Mouse (Mus musculus) liver (tissue): Measurements from ENCODE around the gene Mgl2.
A peak's percentile ranks its signal among the peaks of the same experiment; 100 is the strongest.

Experiments used
- DNase-seq: peaks from one replicate; pipeline ENCODE4 v3.0.0-alpha.2; 2020; ENCODE audit warnings: mixed read lengths

Mgl2 gene

DNA sequence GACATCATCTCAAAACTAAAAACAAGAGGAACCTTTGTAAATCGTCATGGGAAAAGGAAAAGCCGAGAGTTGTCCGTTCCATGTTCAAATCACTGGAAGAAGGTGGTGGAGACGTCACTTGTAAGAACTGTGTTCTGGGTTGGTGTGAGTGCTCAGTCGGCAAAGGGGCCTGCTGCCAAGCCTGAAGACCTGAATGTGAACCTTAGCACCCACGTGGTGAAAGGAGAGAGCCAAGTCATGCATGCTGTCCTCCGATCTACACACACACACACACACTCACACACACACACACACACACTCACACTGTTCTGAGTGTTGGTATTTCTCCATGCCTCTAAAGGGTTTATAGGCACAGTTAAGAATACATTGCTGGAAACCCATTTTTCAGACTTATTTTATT, 41.1 kb downstream of the Mgl2 start:
- DNase-seq, result no peak

DNA sequence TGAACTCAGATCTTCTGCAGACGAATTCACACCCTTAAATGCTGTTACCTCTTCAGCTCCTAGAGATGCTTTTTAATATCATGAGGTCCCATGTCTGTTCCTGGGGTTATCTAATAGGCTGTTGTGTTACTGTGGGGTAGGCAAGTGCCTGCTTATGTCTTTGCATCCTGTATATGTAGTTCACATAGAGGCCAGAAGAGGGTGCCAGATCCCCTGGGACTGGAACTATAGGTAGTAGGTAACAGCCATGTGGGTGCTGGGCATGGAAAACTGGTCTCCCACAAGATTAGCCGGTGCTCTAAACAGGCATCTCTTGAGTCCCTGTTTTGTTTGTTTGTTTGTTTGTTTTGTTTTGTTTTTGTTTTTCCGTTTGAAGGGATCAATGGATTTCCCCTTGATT, 41.7 kb downstream of the Mgl2 start:
- peak; percentile 35 for DNase-seq

DNA sequence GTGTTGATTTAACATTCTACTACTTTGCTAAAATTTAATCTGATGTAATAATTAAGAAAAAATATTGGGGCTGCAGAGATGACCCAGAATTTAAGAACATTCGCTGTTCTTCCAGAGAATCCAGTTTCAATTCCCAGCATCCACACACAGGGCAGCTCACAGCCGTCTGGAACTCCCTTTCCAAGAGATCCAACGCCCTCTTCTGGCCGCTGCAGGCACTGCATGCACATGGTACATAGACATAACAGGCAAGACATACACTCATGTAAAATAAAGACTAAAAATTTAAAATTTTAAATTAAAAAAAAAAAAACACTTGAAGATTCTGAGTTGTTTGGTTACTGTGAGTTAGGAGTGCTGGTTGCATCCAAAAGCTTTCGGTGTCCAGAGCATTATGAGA, 42.2 kb downstream of the Mgl2 start:
- peak; percentile 48 for DNase-seq

DNA sequence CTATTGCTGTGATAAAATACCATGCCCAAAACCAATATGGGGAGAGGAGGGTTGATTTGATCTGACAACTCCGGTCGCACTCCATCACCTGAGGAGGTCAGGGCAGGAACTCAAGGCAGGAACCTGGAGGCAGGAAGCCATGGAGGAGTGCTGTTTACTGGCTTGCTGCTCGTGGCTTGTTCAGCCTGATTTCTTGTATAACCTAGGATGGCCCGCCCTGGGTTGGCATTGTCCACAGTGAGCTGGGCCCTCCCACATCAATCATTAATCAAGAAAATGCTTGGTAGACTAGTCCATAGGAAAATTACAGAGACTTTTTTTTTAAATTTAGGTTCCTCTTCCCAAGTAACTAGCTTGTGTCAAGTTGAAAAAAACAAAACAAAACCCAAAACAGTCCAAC, 44.4 kb downstream of the Mgl2 start:
- DNase-seq, result no peak

DNA sequence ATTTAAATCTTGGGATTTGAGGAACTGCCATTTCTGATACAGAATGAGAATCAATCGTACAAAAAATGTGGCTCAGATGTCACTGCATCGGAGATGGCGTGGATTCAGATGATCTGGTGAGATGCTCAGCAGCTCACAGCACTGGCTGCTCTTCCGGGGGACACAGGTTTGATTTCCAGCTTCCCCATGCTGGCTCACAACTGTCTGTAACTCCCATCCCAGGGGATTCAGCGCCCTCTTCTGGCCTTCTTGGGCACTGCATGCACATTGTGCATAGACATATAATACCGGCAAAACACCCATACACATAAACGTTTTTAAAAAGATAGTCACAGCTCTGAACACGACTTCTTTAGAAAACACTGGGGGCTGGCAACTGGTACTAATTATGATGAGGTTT, 47.5 kb downstream of the Mgl2 start:
- DNase-seq, result peak; percentile 31

DNA sequence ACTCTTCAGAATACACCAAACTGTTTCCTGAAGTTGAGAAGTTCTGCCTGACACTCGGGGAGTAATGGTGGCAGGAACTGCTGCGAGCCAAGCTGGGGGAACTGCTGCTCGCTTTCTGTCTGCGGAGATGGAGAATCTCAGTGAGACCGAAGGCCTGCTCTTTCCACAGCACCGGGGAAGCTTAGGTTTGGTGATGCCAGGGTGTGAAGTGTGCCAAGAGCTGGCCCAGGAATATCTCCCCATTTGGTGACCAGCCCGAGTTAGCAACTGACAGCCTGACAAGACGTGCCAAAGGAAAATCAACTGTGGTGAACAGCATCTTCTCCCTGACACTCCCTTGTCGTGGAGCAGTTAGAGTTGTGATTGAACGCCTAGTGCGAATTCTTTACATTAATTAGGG, 48.2 kb downstream of the Mgl2 start:
- no peak for DNase-seq

DNA sequence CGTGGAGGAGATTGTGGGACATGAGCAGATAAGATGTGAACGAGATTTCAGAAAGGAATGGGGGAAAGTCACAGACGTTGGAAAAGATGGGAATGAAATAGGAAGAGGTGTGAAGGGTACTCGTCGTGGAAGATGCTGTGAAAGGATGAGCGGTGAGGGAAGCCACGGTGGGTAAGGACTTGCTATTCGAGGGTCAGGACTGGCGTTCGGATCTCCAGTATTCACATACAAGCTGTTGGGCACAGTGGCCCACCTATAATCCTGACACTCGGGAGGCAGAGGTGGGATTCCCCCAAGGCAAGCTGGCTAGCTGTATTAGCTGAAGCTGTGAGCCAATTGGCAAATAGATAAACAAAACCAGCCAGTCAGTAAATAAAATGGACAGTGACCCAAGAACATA, 48.6 kb downstream of the Mgl2 start:
- no peak for DNase-seq

DNA sequence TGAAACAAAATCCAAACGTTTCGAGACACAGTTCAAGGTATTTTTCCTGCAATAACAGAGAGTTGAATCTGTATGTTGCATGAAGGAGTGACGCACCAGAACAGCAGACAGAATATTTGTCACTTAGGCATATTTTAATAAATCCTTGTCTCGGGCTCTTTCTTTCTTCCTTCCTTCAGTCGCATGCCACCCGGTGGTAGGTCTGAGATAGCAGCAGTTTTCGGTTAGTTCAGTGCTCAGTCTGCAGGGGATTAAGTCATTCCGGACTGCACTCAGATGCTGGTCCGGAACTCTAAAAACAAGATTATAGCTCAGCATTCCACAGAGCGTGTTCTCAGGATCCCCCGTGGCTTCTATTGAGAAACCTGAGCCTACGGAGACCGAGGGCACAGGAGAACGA, 49.3 kb downstream of the Mgl2 start:
- peak; percentile 20 for DNase-seq

DNA sequence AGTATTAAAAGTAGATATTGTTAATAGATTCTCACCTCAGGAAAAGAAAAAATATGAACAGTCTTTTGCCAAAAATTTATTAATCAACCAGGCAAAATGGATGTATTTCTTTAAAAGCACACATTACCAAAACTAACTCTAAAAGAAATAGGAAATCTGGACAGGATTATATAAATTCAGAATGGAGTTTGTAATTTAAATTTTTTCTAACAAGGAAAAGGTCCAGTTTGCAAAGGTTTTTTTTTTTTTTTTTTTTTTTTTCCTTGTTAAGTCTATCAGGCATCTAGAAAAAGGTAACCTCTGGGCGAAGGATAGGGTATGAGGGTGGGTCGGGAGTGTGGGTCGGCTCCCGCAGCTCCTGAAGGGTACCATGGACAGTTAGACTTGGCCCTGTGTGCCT, 50.4 kb downstream of the Mgl2 start:
- DNase-seq, result no peak

DNA sequence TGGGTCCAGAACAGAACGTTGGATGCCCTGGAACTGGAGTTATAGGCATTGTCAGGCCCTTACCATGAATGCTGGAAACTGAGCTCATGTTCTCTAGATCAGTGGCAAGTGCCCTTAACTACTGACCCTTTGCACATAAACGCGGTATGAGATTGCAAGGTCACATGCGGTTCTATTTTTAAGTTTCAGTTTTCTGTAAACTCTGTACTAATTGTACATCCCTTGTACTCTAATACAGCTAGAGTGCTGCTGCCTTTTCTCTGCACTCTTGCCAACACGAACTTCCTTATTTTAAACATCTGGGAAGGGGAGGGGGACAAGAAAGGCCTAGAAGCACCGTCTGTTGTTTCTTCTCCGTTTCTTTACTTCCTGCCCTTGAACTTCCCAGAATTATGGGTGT, 55.0 kb downstream of the Mgl2 start:
- DNase-seq, result no peak
